Mouse (Mus musculus) B cell, adult 67 days (primary cell): ENCODE results near the gene Pramel5. TPM values are rescaled to one million over a fixed set of nuclear protein-coding genes. Genes with fewer than 3 reads are reported as not detected.

Experiments
- total RNA-seq, 2 experiments: library from RNA; stranded (reverse); gene quantifications; 4 replicates each; pipeline ENCODE4 v1.2.4; 2023

Pramel5 gene
- not detected for total RNA-seq

GRCm38 (mm10) chr4:144280388-144280787 lies at the start of gene Pramel5:
Gene Pramel5, minus strand, starts transcription at chr4:144280488.

DNA sequence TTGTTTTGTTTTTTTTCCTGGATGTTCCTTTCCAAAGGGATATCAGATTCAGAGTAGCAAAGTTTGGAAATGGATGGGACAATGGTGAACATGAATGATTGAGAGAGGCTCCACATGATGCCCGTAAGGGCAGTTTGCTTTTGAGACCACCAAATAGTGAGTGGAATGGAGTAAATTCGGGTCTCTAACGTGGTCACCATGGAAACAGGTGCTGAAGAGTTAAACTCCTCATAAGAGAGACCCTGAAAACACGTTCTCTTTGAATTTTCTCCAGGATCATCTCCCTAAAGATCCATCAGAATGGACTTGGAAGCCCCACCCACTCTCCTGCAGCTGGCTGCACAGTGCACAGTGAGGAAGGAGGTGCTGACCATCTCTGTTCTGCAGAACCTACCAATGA lies 49.7 kb upstream of the Pramel5 start, which contains the start of gene Gm13128:
TSS of gene Gm13128 (plus strand) at position 301 of the 400 bp plus-strand sequence.

Other genes starting within 250 kb of the Pramel5 start
- gene Pramel4, start 221.4 kb downstream of the Pramel5 start, total RNA-seq, result not detected
- gene Gm13102, start 174.0 kb downstream of the Pramel5 start, total RNA-seq, result not detected
- gene Oog3, start 117.8 kb downstream of the Pramel5 start, total RNA-seq, result not detected
- gene Oog2, start 89.8 kb downstream of the Pramel5 start, total RNA-seq, result not detected
- not detected for gene C87977, start 67.2 kb downstream of the Pramel5 start, total RNA-seq
- not detected for gene Gm13128, start 49.8 kb upstream of the Pramel5 start, total RNA-seq
- not detected for gene Gm13119, start 77.5 kb upstream of the Pramel5 start, total RNA-seq
- gene Pramef20, start 97.4 kb upstream of the Pramel5 start, total RNA-seq, result not detected
- gene Pramef12, start 128.0 kb upstream of the Pramel5 start, total RNA-seq, result not detected
- gene 1700012P22Rik, start 158.3 kb upstream of the Pramel5 start, total RNA-seq, result not detected
- not detected for gene Gm9944, start 172.8 kb upstream of the Pramel5 start, total RNA-seq
- gene Aadacl3, start 183.3 kb upstream of the Pramel5 start, total RNA-seq, result not detected
- not detected for gene 9430007A20Rik, start 239.3 kb upstream of the Pramel5 start, total RNA-seq